Mouse (Mus musculus) T-helper 2 cell (primary cell): ENCODE measurements around the gene Trim38.

ENCODE experiments used
- in situ Hi-C: fragments of 300-600 bp; cut with MboI, MseI; formaldehyde crosslinking; loops from one replicate; pipeline ENCODE4 v1.15.1; 2025; ENCODE audit warnings: high pct_unique_total_duplicates

Gene Trim38

DNA sequence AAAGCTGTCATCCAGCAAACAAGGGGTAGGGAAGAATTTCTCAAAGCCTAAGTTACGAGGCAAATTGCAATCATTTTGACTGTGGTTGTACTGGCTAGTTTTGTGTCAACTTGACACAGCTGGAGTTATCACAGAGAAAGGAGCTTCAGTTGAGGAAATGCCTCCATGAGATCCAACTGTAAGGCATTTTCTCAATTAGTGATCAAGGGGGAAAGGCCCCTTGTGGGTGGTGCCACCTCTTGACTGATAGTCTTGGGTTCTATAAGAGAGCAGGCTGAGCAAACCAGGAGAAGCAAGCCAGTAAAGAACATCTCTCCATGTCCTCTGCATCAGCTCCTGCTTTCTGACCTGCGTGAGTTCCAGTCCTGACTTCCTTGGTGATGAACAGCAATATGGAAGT, at the start of gene Trim38:
TSS of gene Trim38 (plus strand) at position 301 of the 400 bp plus-strand sequence.
- in situ Hi-C loops: loop anchor here (10.0 kb wide), 1 partner anchor 1725 kb away; the partner anchor contains the start of genes Hist1h2ag, Hist1h2bj and Hist1h4i

DNA sequence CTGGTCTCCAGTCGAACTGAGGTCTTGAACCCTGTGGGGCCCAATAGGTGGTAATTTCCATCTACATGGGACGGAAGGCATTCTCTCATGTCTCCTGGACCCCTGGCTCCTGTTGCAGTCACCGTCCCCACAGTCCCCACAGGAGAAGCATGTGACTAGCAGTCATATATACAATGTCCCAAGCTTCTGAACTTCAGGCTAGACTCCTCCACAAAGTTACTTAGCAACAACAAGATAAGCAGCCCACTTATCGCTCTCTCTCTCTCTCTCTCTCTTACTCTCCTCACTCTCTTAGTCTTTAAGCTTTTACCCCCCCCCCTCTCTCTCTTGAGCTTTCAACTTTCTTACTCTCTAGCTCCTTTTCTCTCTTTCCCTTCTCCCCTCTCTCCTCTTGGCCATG, 45.5 kb upstream of the Trim38 start:
- in situ Hi-C loops: no loop called here

DNA sequence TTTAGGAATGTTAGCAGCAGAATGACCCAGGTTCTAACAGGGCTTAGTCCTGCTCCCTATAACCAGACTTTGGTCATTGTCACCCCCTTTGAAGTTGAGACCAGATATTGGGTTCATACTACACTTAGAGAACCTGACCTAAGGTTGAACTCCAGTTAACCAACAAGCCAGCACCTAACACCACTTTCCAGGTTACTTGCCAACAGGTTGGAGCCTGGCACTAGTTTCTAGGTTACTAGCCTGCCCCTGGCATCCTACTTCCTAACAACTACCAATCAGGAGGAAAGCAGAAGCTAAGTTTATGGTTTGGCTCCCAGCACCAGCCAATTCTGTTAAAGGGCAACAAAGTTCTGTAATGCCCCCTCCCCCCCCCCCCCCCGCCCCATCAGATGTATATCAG, 44.5 kb upstream of the Trim38 start:
- in situ Hi-C loops: no loop called here

DNA sequence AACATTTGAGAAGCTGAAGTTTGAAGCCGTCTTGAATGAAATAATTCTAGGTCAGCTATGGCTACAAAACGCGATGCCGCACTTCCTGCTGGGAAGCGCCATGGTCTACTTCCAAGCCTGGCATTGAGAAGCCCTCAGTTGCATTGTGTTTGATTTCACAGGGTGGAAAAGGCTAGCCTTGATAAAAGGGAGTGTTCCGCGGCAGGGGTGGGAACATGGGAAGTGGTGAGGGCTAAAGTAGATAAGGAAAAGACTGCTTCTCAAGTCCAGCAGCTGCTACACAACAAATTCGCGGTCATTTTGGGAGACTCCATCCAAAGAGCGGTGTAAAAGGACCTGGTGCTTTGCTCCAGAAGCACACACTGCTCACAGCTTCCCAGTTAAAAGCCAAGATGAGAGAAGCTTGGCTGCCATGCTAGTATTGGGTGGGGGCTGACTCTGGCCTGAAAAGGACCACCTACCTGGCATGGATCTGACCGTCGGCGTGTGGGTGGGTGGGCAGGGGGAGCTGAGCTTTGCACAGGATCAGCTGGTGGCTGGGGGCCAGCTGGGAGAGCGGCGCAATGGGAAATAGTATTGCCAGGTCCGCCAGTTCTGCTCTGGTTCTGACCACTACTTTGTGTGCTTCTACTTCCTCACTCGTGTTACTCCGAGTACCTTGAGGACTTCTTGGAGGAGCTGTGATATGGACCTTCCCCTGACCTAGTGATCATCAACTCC, 41.1 kb upstream of the Trim38 start:
- in situ Hi-C loops: no loop called here

DNA sequence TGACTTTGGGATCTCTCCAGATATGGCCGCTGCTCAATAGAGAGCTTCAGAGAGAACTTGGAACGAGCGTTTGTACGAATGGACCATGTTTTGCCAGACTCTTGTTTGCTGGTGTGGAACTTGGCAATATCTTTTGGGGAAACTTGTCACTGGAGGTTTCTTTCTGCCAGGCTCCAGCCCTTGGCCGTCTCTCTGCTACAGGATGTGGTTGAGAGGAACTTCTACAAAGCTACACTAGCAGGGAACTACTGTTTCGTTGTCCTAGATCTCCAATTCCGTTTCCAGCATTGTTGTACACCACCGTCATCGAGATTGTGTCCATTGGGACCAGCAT, 40.6 kb upstream of the Trim38 start:
- in situ Hi-C loops: no loop called here

DNA sequence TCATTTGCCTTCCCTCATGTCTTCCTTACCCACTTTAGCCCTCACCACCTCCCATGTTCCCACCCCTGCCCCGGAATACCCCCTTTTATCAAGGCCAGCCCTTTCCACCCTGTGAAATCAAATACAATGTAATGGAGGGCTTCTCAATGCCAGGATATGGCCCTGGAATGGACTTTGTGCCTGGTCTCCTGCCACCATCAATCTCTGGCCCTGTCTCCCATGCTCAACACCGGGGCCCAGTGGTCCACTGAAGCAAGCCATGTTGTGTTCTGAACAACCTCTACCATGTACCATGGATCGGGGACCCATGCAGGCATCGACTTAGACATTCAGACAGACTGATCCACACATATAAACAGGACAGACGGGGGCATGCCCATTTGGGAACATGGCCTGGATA, 40.0 kb upstream of the Trim38 start:
- in situ Hi-C loops: loop anchor here (5.0 kb wide), 1 partner anchor 32 kb away; the partner anchor contains the start of genes Hist1h1t and Hist1h4c

DNA sequence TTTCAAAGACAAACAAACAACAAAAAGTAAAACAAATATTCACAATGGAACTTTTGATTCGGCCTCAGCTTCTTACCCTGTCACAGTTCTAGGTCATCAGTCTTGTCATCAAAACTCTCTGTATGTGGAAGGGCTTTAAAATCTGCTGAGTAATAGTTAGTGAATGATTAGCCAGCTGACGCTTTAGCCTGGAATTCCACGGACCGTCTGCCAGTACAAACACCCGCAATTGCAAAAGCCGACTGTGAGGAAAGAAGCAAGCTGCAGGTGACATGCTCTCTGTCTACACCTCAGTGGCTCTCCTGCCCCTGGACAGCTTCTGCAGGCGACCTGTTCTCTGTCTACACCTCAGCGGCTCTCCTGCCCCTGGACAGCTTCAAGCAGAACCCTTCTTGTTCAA, 39.2 kb upstream of the Trim38 start:
- in situ Hi-C loops: loop anchor here (5.0 kb wide), 1 partner anchor 33 kb away; the partner anchor contains the start of genes Hist1h1t and Hist1h4c

DNA sequence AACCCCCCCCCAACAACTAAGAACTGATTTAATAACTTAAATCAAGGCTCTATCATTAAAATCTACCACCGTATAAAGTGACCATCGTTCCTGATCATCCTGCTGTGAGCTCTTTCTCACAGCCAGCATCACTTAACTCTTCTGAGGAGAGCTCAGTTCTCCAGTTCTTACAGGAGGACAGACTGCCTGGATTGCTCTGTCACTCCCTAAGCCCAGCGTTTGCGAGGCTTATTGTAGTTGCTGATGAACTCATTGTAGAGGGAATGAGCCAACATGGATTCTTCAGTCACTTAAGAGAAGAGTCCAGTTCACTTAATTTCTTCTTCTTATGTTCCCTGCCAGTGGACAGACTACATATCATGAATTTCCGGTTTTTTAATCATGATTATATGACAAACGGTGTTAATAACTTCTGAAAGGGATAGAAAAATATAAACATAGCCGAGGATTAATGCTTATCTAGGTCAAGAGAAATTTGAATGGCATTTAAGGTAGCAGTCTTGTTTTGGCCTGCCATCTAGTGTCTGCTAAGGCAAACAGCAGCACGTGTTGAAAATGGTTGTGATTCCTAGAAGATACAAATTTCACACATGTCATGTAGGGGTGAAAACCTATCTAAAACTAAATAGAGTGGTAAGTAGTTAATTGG, 37.4 kb upstream of the Trim38 start:
- in situ Hi-C loops: loop anchor here (5.0 kb wide), 1 partner anchor 35 kb away; the partner anchor contains the start of genes Hist1h1t and Hist1h4c

DNA sequence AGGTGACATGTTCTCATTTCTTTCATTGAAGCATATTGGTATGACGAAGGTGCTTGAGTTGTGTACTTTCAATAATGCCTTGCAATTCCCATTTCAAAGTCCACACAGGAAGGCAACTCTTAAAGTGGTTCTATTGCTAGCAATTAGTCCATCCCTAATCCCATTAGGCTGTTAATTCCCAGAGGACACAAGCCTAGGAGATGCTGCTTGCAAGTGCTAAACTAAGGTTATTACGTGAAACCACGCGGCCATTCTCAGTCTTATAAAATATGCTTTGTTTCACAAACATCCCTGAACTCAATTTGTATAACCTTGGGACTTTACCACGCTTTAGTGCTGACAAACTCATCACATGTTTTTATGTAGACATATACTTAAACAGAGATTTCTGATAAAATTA, 32.6 kb upstream of the Trim38 start:
- in situ Hi-C loops: no loop called here

DNA sequence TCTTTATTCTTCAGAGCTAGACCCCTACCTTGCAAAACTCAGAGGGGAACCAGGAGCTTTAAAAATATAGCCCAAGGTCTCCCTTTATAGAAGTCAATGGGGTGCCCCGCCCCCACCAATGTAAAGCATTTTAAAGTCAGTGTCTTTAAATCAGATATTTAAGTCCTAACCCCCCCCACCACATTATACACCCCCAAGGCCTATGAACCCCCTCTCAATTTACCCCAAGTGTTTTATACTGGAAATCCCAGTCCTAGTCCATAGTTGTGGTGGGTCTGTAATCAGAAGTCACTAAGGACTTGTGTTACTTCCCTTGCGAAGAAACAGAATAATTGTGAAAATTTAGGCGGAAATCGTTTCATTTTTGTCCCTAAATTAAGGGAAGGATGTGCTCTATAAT, 31.7 kb upstream of the Trim38 start:
- in situ Hi-C loops: no loop called here

DNA sequence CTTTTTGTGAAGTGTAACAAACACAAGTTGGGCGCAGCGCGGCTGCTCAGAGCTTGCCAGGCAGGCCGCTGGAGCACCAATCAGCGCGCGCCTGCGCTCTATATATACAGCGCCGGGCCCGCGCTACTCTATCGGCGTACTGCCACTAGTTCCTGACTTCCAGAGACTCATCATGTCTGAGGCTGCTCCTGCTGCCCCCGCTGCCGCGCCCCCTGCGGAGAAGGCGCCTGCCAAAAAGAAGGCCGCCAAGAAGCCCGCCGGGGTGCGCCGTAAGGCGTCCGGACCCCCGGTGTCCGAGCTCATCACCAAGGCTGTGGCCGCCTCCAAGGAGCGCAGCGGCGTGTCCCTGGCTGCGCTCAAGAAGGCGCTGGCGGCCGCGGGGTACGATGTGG, 31.0 kb upstream of the Trim38 start, which contains the start of gene Hist1h1c:
TSS of gene Hist1h1c (plus strand) at position 132 of the 392 bp plus-strand sequence.
- in situ Hi-C loops: no loop called here

DNA sequence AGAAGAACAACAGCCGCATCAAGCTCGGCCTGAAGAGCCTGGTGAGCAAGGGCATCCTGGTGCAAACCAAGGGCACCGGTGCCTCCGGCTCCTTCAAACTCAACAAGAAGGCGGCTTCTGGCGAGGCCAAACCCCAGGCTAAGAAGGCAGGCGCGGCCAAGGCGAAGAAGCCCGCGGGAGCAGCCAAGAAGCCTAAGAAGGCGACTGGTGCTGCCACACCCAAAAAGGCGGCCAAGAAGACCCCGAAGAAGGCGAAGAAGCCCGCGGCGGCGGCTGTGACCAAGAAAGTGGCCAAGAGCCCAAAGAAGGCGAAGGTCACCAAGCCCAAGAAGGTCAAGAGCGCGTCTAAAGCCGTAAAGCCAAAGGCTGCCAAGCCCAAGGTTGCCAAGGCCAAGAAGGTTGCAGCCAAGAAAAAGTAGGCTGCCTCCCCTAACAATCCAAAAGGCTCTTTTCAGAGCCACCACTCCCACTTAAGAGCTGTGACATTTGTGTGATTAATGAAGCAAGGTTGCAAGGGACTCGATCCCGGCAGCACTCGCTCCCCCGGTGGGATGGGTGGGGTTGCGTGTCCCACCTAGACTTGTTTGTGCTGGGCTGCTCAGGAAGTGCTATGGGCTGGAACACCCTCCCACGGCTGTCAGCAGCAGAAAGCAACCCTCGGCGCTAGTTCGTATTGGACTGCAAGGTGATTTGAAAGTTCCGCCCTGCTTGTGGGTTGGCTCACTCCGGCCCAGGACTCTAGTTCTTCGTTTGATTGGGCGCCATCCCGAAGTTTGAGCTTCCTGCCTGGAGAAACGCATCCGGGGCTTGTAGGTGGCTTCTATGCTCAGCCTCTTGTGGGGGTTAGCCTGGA, 30.4 kb upstream of the Trim38 start:
- in situ Hi-C loops: no loop called here

DNA sequence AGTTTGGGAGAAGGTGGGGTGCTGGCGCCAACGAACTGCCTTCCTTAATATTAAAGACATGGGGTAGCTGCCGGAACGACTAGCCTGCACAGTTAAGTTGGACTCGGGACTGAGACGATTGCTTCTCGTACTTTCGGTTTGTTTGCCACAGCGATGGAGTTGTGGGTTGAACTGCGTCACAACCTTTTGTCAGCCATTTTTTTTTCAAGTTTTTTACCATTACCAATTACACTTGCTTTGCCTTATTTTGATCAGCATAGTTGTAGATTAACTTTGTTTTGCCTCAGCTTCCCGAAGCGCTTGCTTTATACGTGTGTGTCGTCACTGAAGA, 29.8 kb upstream of the Trim38 start:
- in situ Hi-C loops: no loop called here

DNA sequence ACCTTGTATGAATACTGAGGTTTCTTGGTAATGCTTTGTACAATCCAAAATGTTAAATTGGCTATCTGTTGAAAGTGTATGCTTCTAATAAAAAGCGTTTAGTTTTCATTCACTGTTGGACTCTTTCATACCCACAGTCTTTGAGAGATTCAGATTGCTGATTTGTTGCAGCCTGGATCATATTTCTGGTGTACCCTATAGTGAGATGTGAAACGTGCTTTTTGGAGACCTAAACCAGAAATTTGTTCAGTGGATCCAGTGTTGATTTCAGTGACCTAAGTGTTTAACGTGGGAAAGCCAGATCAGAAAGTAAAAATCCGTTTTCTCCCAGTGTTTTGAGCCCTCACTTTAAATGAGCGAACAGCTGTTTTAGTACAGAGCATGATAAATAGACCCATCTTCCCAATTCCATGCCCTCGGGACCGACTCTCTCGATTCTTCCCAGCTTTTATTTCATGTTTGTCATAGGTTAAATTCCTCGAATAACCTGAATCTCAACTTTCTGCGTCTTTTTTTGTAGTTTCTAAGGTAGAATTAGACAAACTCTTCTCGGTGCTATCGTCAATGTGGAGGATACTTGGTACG, 29.4 kb upstream of the Trim38 start:
- in situ Hi-C loops: no loop called here

DNA sequence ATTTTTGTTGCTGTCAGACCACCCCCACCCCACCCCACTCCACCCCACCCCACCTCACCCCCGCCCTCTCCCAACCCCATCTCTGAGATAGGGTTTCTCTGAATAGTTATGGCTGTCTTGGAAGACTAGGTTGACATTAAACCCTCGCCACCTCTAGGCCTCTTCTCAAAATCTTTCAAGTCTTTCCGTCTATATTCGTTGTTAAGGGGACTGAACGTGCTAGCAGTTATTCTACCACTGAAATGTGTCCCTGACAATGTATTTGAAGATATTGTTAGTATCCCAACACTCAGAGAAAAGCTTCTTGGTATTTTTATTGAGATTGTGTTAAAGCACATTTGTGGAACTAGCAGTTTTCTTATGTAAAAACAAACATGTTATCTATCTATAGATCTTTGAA, 28.8 kb upstream of the Trim38 start:
- in situ Hi-C loops: no loop called here

DNA sequence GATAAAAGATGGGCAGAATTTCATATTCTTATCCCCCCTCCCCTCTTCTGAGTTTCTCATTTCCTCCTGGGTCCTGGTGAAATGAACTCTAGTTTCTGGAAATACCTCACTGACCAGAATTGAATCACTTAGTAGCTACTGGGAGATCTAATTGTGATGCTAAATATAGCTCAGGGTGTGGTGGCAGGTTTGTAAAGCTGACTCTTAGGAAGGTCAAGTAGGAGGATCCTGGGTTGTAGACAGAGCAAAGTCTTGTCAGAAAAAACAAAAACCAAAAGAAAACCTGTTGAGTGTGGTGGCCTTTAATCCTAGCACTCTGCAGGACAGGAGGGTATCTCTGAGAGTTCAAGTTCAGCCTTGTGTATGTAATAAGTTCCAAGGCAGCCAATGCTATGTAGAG, 27.7 kb upstream of the Trim38 start:
- in situ Hi-C loops: no loop called here

DNA sequence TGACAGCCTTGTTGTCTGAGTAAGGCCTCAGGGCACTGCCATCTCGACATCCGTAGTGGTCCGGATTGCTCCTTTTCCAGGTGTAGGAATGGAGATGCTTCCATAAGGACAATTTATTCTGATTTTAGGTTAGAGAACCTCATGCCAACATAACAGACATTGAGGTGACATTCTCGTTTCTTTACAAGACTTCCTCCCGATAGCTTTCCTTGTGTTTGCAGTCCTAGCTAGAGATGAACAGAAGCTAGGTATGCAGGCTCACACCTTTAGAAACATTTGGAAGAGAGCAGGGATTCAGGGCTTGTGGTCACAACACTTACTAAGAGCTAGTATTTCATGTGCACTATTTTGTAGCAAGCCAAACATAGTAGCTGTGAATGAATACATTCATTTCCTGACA, 26.5 kb upstream of the Trim38 start:
- in situ Hi-C loops: no loop called here

DNA sequence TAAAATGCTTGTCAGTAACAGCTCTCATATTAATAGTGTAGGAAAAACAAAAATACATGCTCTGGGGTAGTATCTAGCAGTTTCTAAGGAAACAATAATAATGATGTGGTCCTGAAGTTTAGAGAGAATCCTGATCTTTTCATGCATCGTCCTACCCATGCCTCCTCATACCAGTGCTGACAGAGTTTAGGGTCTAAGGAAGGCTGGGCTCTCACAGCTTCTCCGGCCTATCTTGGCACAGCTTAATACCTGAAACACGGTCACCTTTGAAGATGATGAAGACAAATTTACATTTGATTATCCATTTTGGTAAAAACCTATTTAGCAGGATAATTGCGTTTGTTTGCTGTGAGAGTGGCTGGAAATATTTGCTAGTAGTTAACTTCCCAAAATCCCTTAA, 25.8 kb upstream of the Trim38 start:
- in situ Hi-C loops: no loop called here

DNA sequence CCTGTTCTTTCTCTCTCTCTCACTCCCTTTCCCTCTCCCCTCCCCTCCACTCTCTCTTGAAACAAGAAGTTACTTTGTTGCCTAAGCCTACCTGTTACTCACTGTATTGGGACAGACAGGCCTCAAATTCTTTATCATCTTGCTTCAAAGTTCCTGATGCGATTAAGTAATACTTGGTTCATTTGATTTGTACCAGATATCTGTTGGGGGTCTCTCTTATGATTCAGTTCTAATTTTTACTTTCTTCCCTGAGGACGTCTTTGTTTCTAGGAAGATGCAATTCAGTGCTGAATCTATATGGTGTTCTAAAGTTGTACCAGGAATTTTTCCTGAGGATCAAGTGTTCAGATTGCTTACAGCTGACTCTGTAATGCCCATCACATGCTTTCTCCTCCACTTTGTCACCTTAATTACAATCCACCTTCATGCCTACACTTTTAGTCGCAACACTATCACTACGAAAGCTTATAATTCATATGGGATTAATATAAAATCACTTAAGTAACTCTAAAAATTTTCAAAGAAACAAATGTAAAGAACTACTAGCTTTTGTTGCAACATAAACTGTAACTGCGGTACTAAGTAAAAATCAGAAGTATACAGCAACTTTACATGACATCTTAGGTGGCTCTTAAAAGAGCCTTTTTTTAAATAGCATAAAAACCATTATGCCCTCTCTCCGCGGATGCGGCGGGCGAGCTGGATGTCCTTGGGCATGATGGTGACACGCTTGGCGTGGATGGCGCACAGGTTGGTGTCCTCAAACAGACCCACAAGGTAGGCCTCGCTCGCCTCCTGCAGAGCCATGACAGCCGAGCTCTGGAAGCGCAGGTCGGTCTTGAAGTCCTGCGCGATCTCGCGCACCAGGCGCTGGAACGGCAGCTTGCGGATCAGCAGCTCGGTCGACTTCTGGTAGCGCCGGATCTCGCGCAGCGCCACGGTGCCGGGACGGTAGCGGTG, 25.0 kb upstream of the Trim38 start:
- in situ Hi-C loops: no loop called here

DNA sequence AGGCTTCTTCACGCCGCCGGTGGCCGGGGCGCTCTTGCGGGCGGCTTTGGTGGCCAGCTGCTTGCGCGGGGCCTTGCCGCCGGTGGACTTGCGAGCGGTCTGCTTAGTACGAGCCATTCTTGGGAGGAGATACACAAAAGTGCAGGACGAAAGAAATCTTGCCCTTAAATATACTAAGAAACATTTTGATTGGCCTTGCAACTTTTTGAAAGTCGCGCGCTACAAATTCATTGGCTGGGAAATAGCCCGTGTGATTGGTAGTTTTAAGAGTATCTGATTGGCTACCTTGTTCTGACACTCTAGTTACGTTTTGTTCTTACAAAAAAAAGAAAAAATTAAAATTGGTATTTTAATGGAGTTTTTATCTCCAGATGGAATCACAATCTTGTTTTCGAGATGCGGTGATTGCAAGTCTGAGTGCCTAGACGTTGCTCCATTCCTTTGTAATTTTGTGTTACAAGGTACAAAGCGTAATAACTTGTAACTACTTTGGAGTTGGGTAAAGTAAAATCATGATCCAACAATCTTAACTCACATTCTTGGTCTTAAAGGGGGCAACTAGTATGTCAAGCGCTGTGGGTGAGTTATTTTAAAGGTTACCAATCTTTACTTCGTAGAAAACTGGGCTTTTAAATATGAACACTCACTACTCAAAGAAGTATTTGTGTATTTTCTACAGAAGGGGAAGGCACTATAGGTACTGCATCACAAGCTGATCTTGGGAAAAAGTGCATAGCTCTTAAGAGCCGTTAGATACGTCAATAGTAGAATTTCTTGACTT, 24.1 kb upstream of the Trim38 start, which contains the start of gene Hist1h3c:
TSS of gene Hist1h3c (minus strand) at position 222 of the 781 bp plus-strand sequence.
- in situ Hi-C loops: no loop called here
